Mouse (Mus musculus): ENCODE data around the gene Faf1. TPM values are rescaled to one million over a fixed set of nuclear protein-coding genes. Genes with fewer than 3 reads are reported as not detected.

Gene Faf1
- polyA plus RNA-seq, 1 experiment from 2014 or later, result 20.8 TPM

DNA sequence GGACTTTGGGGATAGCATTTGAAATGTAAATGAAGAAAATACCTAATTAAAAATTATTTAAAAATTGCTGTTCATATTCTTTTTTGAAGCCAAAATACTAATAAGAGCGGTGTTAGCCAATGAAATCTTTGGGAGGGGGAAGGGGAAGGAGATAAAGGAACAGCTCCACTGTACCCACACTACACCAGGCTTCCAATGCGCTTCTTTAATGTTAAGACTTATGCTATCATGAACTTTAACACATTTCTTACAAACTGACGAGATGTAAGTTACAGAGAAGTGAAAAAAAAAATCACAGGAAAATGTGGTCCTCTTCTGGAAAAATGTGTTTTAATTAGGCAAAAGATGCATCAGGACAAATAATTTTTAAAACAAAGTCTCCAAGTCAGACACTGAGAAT, 15.8 kb upstream of the Faf1 start:
- TF ChIP-seq EP300 (optimal IDR thresholded peaks at IDR 0.05) (no peak), CTCF (IDR thresholded peaks at IDR 0.05; ENCODE audit: low read depth) (no peak)
- no peaks in the 10 kb centered on the region for H3K9me3 ChIP-seq (ENCODE audit: control insufficient read depth, low read length)
- peaks cover 4% of the 10 kb centered on the region; the same call in 1 of the 2 replicates for H3K4me1 ChIP-seq (replicated peaks; ENCODE audit: control insufficient read depth, insufficient read depth)
- ATAC-seq (ENCODE audit: low FRiP score, low TSS enrichment) (no peak), DNase-seq (ENCODE audit: low spot score) (no peak)
- H3K27me3 ChIP-seq (ENCODE audit: control insufficient read depth, insufficient read depth, low read length), result peaks cover 3% of the 10 kb centered on the region; the same call in 1 of the 2 replicates
- H3K4me3 ChIP-seq (ENCODE audit: low read depth, low read length), result no peak overlapping the region
- H3K4me2 ChIP-seq (replicated peaks; ENCODE audit: low read depth), result no peak overlapping the region
- WGBS, result 85% methylated on average over 3 of the region's 3 CpGs
- H3K36me3 ChIP-seq (ENCODE audit: control insufficient read depth, insufficient read depth, low read length), result no peaks in the 10 kb centered on the region
- H3K27ac ChIP-seq (replicated peaks), result no peak overlapping the region
- H3K9ac ChIP-seq (ENCODE audit: low read length), result no peak overlapping the region

GRCm38 (mm10) chr4:109661183-109661582, 15.2 kb upstream of the Faf1 start:
- no peak overlapping the region for H3K4me2 ChIP-seq (replicated peaks; ENCODE audit: low read depth)
- no peak overlapping the region for H3K27ac ChIP-seq (replicated peaks)
- H3K9me3 ChIP-seq (ENCODE audit: control insufficient read depth, low read length), result no peaks in the 10 kb centered on the region
- peaks cover 3% of the 10 kb centered on the region; the same call in 1 of the 2 replicates for H3K27me3 ChIP-seq (ENCODE audit: control insufficient read depth, insufficient read depth, low read length)
- ATAC-seq (ENCODE audit: low FRiP score, low TSS enrichment) (no peak), DNase-seq (ENCODE audit: low spot score) (no peak)
- H3K36me3 ChIP-seq (ENCODE audit: control insufficient read depth, insufficient read depth, low read length), result no peaks in the 10 kb centered on the region
- peaks cover 4% of the 10 kb centered on the region; the same call in 1 of the 2 replicates for H3K4me1 ChIP-seq (replicated peaks; ENCODE audit: control insufficient read depth, insufficient read depth)
- TF ChIP-seq CTCF (IDR thresholded peaks at IDR 0.05; ENCODE audit: low read depth) (no peak), EP300 (optimal IDR thresholded peaks at IDR 0.05) (no peak)
- WGBS, result 71% methylated on average over 5 of the region's 5 CpGs
- H3K9ac ChIP-seq (ENCODE audit: low read length), result no peak overlapping the region
- no peak overlapping the region for H3K4me3 ChIP-seq (ENCODE audit: low read depth, low read length)

- ATAC-seq (ENCODE audit: low FRiP score, low TSS enrichment) (no peak), DNase-seq (ENCODE audit: low spot score) (no peak)
- no peaks in the 10 kb centered on the region for H3K9me3 ChIP-seq (ENCODE audit: control insufficient read depth, low read length)
- H3K4me1 ChIP-seq (replicated peaks; ENCODE audit: control insufficient read depth, insufficient read depth), result peaks cover 4% of the 10 kb centered on the region; the same call in 1 of the 2 replicates
- H3K9ac ChIP-seq (ENCODE audit: low read length), result no peak overlapping the region
- 66% methylated on average over 5 of the region's 5 CpGs for WGBS
- H3K36me3 ChIP-seq (ENCODE audit: control insufficient read depth, insufficient read depth, low read length), result no peaks in the 10 kb centered on the region
- H3K27ac ChIP-seq (replicated peaks), result no peak overlapping the region
- peaks cover 3% of the 10 kb centered on the region; the same call in 1 of the 2 replicates for H3K27me3 ChIP-seq (ENCODE audit: control insufficient read depth, insufficient read depth, low read length)
- H3K4me3 ChIP-seq (ENCODE audit: low read depth, low read length), result no peak overlapping the region
- TF ChIP-seq EP300 (optimal IDR thresholded peaks at IDR 0.05) (no peak), CTCF (IDR thresholded peaks at IDR 0.05; ENCODE audit: low read depth) (no peak)
- no peak overlapping the region for H3K4me2 ChIP-seq (replicated peaks; ENCODE audit: low read depth)
Measured at GRCm38 (mm10) chr4:109662271-109662670, 14.1 kb upstream of the Faf1 start.

DNA sequence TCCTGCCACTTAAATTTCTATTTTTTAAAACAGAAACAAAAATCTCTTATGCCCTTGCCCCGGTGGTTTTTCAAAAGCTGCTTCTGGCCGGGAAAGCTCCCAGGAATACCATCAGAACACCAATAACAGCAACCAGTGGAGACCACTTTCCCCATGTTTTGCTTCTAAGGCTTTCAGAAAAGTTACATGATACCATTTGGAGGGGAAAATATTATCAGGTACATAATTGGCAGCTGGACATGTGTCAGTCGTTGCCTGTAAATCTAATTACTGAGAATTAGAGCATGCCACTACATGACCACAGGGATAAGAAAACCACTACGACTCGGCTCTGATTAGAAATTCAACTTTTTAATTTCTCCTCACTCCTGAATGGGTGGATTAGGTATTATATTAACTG, 12.3 kb upstream of the Faf1 start:
- TF ChIP-seq EP300 (optimal IDR thresholded peaks at IDR 0.05) (no peak), CTCF (IDR thresholded peaks at IDR 0.05; ENCODE audit: low read depth) (no peak)

DNA sequence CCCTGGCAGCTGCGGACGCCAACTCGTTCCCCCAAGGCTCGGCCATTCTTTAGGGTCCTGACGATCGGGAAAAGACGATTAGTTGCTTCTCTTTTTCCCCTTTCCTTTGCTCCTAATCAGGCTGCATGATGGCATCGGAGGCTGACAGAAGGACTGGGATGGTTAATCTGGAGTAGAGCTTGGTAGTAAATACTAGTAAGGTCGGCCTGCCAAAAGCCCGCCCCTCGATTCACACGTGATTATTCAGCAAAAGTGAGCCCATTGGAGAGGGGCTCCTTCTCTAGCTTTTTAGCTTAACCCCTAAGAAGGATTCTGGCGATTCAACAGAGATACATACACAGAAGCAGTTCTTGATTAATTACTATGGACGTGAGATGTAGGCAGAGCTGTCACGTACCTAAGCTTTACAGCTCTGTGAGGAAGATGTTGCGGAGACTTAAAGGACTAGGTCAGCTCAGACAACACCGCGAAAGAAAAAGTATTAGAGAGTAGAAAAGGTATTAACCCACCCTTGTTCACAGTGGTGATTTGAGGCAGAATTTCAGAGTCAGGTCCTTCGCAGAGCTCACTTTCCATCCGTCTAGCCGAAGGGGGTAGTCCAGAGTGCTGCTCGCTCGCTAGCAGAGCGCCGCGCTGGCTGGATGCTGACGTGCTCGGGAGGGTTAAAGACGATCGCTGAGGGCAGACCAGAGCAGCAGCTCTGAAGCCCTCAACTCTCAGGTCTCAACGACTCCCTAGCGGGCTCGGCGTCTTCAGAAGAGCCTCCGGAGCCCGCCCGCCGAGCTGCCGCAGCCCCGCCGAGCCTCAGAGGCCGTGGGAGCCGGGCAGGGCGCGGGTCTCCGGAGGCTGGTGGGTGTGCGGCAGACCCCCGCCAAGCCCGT, 11.0 kb upstream of the Faf1 start:
- H3K4me1 ChIP-seq (replicated peaks; ENCODE audit: control insufficient read depth, insufficient read depth), result 0 out of 2 replicates have a peak, but pooled peaks cover 4% of the 10 kb centered on the region
- DNase-seq (ENCODE audit: low spot score) (peak; percentile 55), ATAC-seq (ENCODE audit: low FRiP score, low TSS enrichment) (peak; percentile 25; the same call in 1 of the 2 replicates)
- H3K9ac ChIP-seq (ENCODE audit: low read length), result peak overlapping the region; percentile 73
- TF ChIP-seq CTCF (IDR thresholded peaks at IDR 0.05; ENCODE audit: low read depth) (no peak), EP300 (optimal IDR thresholded peaks at IDR 0.05) (no peak)
- peak overlapping the region; percentile 96 for H3K4me2 ChIP-seq (replicated peaks; ENCODE audit: low read depth)
- H3K36me3 ChIP-seq (ENCODE audit: control insufficient read depth, insufficient read depth, low read length), result no peaks in the 10 kb centered on the region
- H3K27me3 ChIP-seq (ENCODE audit: control insufficient read depth, insufficient read depth, low read length), result peaks cover 3% of the 10 kb centered on the region; the same call in 1 of the 2 replicates
- peak overlapping the region; percentile 89 for H3K4me3 ChIP-seq (ENCODE audit: low read depth, low read length)
- peak overlapping the region; percentile 75 for H3K27ac ChIP-seq (replicated peaks)
- WGBS, result 1% methylated on average over 44 of the region's 49 CpGs
- no peaks in the 10 kb centered on the region for H3K9me3 ChIP-seq (ENCODE audit: control insufficient read depth, low read length)

More for the DNA sequence above, 12.3 kb upstream of the Faf1 start:
- peak overlapping the region; percentile 96 for H3K4me2 ChIP-seq (replicated peaks; ENCODE audit: low read depth)
- no peaks in the 10 kb centered on the region for H3K36me3 ChIP-seq (ENCODE audit: control insufficient read depth, insufficient read depth, low read length)
- WGBS, result 48% methylated on average over 5 of the region's 5 CpGs
- DNase-seq (ENCODE audit: low spot score) (no peak), ATAC-seq (ENCODE audit: low FRiP score, low TSS enrichment) (no peak)
- H3K4me1 ChIP-seq (replicated peaks; ENCODE audit: control insufficient read depth, insufficient read depth), result 0 out of 2 replicates have a peak, but pooled peaks cover 4% of the 10 kb centered on the region
- H3K27me3 ChIP-seq (ENCODE audit: control insufficient read depth, insufficient read depth, low read length), result peaks cover 3% of the 10 kb centered on the region; the same call in 1 of the 2 replicates
- H3K4me3 ChIP-seq (ENCODE audit: low read depth, low read length), result peak overlapping the region; percentile 89; the same call in 1 of the 2 replicates
- H3K27ac ChIP-seq (replicated peaks), result no peak overlapping the region
- no peak overlapping the region for H3K9ac ChIP-seq (ENCODE audit: low read length)
- no peaks in the 10 kb centered on the region for H3K9me3 ChIP-seq (ENCODE audit: control insufficient read depth, low read length)
